Mouse (Mus musculus) common myeloid progenitor, adult 5-6 weeks (primary cell): ENCODE data around the gene 4921517D22Rik. TPM values are rescaled to one million over a fixed set of nuclear protein-coding genes. Genes with fewer than 3 reads are reported as not detected.
"Not testable (repeated sequence)": the region's sequence is repeated elsewhere in the genome, so short reads cannot be mapped to it uniquely, and the experiment has no call there.

Source experiments
- ATAC-seq: replicated peaks from 2 replicates; pipeline ENCODE4 v1.8.0; 2016; ENCODE audit warnings: low read depth, mild to moderate bottlenecking, moderate TSS enrichment, inconsistent platforms; ENCODE audit not compliant: poor library complexity, severe bottlenecking
- total RNA-seq: library from RNA; stranded (forward); fragments of 200-1000, 187-1606 nt; gene quantifications from 2 replicates; pipeline ENCODE4 v1.2.3, GENCODE M21; 2017

4921517D22Rik gene
- total RNA-seq: not detected in 2 replicates

- ATAC-seq: no peak
Observed at GRCm38 (mm10) chr13:59694008-59694407, at the start of gene 4921517D22Rik. 4921517D22Rik (minus strand) TSS chr13:59694108.

GRCm38 (mm10) chr13:59741697-59742096 is 47.8 kb upstream of the 4921517D22Rik start:
- peak; percentile 86 for ATAC-seq

- no peak for ATAC-seq
Observed at GRCm38 (mm10) chr13:59741096-59741495, 47.2 kb upstream of the 4921517D22Rik start.

GRCm38 (mm10) chr13:59739397-59739796 is 45.5 kb upstream of the 4921517D22Rik start:
- no peak for ATAC-seq

GRCm38 (mm10) chr13:59738455-59738854 is 44.5 kb upstream of the 4921517D22Rik start:
- ATAC-seq: no peak

- ATAC-seq: peak; percentile 88
Observed at GRCm38 (mm10) chr13:59735190-59735589, 41.3 kb upstream of the 4921517D22Rik start.

GRCm38 (mm10) chr13:59734347-59734746 is 40.4 kb upstream of the 4921517D22Rik start:
- 0 out of 2 replicates have a peak, but pooled peaks have one; percentile 9 for ATAC-seq

- no peak for ATAC-seq
Observed at GRCm38 (mm10) chr13:59733936-59734335, 40.0 kb upstream of the 4921517D22Rik start.

GRCm38 (mm10) chr13:59731652-59732051 is 37.7 kb upstream of the 4921517D22Rik start, which contains the start of gene Spata31d1d:
Spata31d1d (minus strand) TSS chr13:59731752.
- no peak for ATAC-seq

GRCm38 (mm10) chr13:59728378-59729093 is 34.6 kb upstream of the 4921517D22Rik start:
- peak; percentile 94 for ATAC-seq

GRCm38 (mm10) chr13:59726139-59726867 is 32.4 kb upstream of the 4921517D22Rik start:
- no peak for ATAC-seq

GRCm38 (mm10) chr13:59722089-59722488 is 28.2 kb upstream of the 4921517D22Rik start:
- ATAC-seq: not testable (repeated sequence)

GRCm38 (mm10) chr13:59719475-59719874 is 25.6 kb upstream of the 4921517D22Rik start:
- peak; percentile 37; the same call in 1 of the 2 replicates for ATAC-seq

GRCm38 (mm10) chr13:59718857-59719440 is 25.0 kb upstream of the 4921517D22Rik start:
- ATAC-seq: peak; percentile 65

- ATAC-seq: no peak
Observed at GRCm38 (mm10) chr13:59713710-59714109, 19.8 kb upstream of the 4921517D22Rik start.

- ATAC-seq: not testable (repeated sequence)
Observed at GRCm38 (mm10) chr13:59711984-59712383, 18.1 kb upstream of the 4921517D22Rik start, which contains the start of gene Spata31d1b. Spata31d1b (plus strand) TSS chr13:59712284.

GRCm38 (mm10) chr13:59710230-59710629 is 16.3 kb upstream of the 4921517D22Rik start, which contains the start of gene Spata31d1a:
Spata31d1a (minus strand) TSS chr13:59710330.
- no peak for ATAC-seq

- peak; percentile 89 for ATAC-seq
Observed at GRCm38 (mm10) chr13:59704562-59704961, 10.7 kb upstream of the 4921517D22Rik start.

GRCm38 (mm10) chr13:59703514-59703913 is 9.6 kb upstream of the 4921517D22Rik start:
- no peak for ATAC-seq

GRCm38 (mm10) chr13:59700137-59700536 is 6.2 kb upstream of the 4921517D22Rik start:
- ATAC-seq: 0 out of 2 replicates have a peak, but pooled peaks have one; percentile 5
